Mouse (Mus musculus): ENCODE data around the gene Lclat1. TPM values are rescaled to one million over a fixed set of nuclear protein-coding genes. Genes with fewer than 3 reads are reported as not detected.

Lclat1 gene
- total and polyA plus RNA-seq, 3 experiments = 6.3 to 9.6 (median 7.0) TPM

GRCm38 (mm10) chr17:73164121-73164520 lies 56.3 kb downstream of the Lclat1 start:
- H3K4me3 ChIP-seq (replicated peaks in 1 of 3; ENCODE audit: low read depth in 2 of 3, low read length in 2 of 3, poor library complexity in 1 of 3) = peak overlapping the region in 1 of 3 experiments; percentile 48
- no peaks in the 10 kb centered on the region for H3K9me3 ChIP-seq (replicated peaks; ENCODE audit: low read length)
- dilution Hi-C loops (cut with MboI; ENCODE audit: extremely low pct_ligation_motif_present, extremely low pct_unique_long_range_greater_than_20kb, low sequenced_read_pairs) = no loop called here
- peaks cover 2 to 3% of the 10 kb centered on the region in 2 experiments for H3K36me3 ChIP-seq (replicated peaks in 1 of 2; ENCODE audit: control insufficient read depth in 1 of 2, insufficient read depth in 1 of 2, low read length in 1 of 2)
- no peak for DNase-seq (ENCODE audit: extremely low read depth)
- H3K9ac ChIP-seq (ENCODE audit: insufficient read depth, low read depth) = no peak overlapping the region
- H3K4me2 ChIP-seq (ENCODE audit: insufficient read depth, low read depth, poor library complexity, severe bottlenecking) = no peak overlapping the region
- H3K79me2 ChIP-seq (replicated peaks; ENCODE audit: control insufficient read depth, extremely low read depth, insufficient read depth, poor library complexity, severe bottlenecking) = no peaks in the 10 kb centered on the region
- in situ Hi-C loops (cut with MboI; ENCODE audit: low pct_ligation_motif_present, low pct_unique_long_range_greater_than_20kb, low sequenced_read_pairs) = no loop called here
- TF ChIP-seq CHD1 (IDR thresholded peaks at IDR 0.05; ENCODE audit: low read depth, low read length) (no peak), MAX (IDR thresholded peaks at IDR 0.05; ENCODE audit: low read length) (no peak)
- H3K27ac ChIP-seq (ENCODE audit: insufficient read depth, low read depth) = no peak overlapping the region
- peaks cover 12 to 32% of the 10 kb centered on the region in 2 experiments for H3K4me1 ChIP-seq (ENCODE audit: control insufficient read depth in 1 of 2, insufficient read depth in 2 of 2)
- H3K27me3 ChIP-seq (replicated peaks) = no peaks in the 10 kb centered on the region

GRCm38 (mm10) chr17:73169461-73169860 lies 61.7 kb downstream of the Lclat1 start:
- Histone ChIP-seq H3K27me3 (replicated peaks) (no peaks in the 10 kb centered on the region), H3K9ac (ENCODE audit: insufficient read depth, low read depth) (no peak overlapping the region), H3K4me1 (ENCODE audit: control insufficient read depth in 1 of 2, insufficient read depth in 2 of 2) (peaks cover 6 to 30% of the 10 kb centered on the region in 2 experiments; a peak in 3 of 4 replicates), H3K27ac (ENCODE audit: insufficient read depth, low read depth) (no peak overlapping the region), H3K9me3 (replicated peaks; ENCODE audit: low read length) (no peaks in the 10 kb centered on the region), H3K36me3 (replicated peaks in 1 of 2; ENCODE audit: control insufficient read depth in 1 of 2, insufficient read depth in 1 of 2, low read length in 1 of 2) (peaks cover 2 to 12% of the 10 kb centered on the region in 2 experiments), H3K4me2 (ENCODE audit: insufficient read depth, low read depth, poor library complexity, severe bottlenecking) (no peak overlapping the region), H3K4me3 (replicated peaks in 1 of 3; ENCODE audit: low read depth in 2 of 3, low read length in 2 of 3, poor library complexity in 1 of 3) (no peak overlapping the region), H3K79me2 (replicated peaks; ENCODE audit: control insufficient read depth, extremely low read depth, insufficient read depth, poor library complexity, severe bottlenecking) (no peaks in the 10 kb centered on the region)
- in situ Hi-C loops (cut with MboI; ENCODE audit: low pct_ligation_motif_present, low pct_unique_long_range_greater_than_20kb, low sequenced_read_pairs) (no loop called here), dilution Hi-C loops (cut with MboI; ENCODE audit: extremely low pct_ligation_motif_present, extremely low pct_unique_long_range_greater_than_20kb, low sequenced_read_pairs) (no loop called here)
- TF ChIP-seq MEF2A (IDR thresholded peaks at IDR 0.05; ENCODE audit: borderline replicate concordance, low read depth, low read length) (no peak), ZKSCAN1 (IDR thresholded peaks at IDR 0.05; ENCODE audit: borderline replicate concordance, low read depth, low read length) (no peak), CHD2 (IDR thresholded peaks at IDR 0.05; ENCODE audit: low read length) (no peak), USF1 (IDR thresholded peaks at IDR 0.05; ENCODE audit: low read depth, low read length) (no peak), MXI1 (IDR thresholded peaks at IDR 0.05; ENCODE audit: low read depth, low read length) (no peak), ZMIZ1 (IDR thresholded peaks at IDR 0.05; ENCODE audit: low read depth, low read length) (no peak), TBP (conservative IDR thresholded peaks at IDR 0.05; ENCODE audit: low read depth, low read length) (no peak), EP300 (IDR thresholded peaks at IDR 0.05; ENCODE audit: low read length) (no peak), POLR2A (IDR thresholded peaks at IDR 0.05; ENCODE audit: low read depth, low read length) (no peak), UBTF (IDR thresholded peaks at IDR 0.05; ENCODE audit: low read depth, low read length) (no peak), MAZ (IDR thresholded peaks at IDR 0.05; ENCODE audit: low read depth, low read length) (no peak), NRF1 (IDR thresholded peaks at IDR 0.05; ENCODE audit: low read depth, low read length) (no peak), MAFK (IDR thresholded peaks at IDR 0.05; ENCODE audit: insufficient replicate concordance, low read length) (no peak)
- DNase-seq (ENCODE audit: extremely low read depth) = no peak

GRCm38 (mm10) chr17:73170141-73170540 lies 62.4 kb downstream of the Lclat1 start:
- dilution Hi-C loops (cut with MboI; ENCODE audit: extremely low pct_ligation_motif_present, extremely low pct_unique_long_range_greater_than_20kb, low sequenced_read_pairs) = no loop called here
- no peaks in the 10 kb centered on the region for H3K9me3 ChIP-seq (replicated peaks; ENCODE audit: low read length)
- peaks cover 8 to 26% of the 10 kb centered on the region in 2 experiments; a peak in 3 of 4 replicates for H3K4me1 ChIP-seq (ENCODE audit: control insufficient read depth in 1 of 2, insufficient read depth in 2 of 2)
- no peak overlapping the region for H3K4me2 ChIP-seq (ENCODE audit: insufficient read depth, low read depth, poor library complexity, severe bottlenecking)
- no peak overlapping the region for H3K4me3 ChIP-seq (replicated peaks in 1 of 3; ENCODE audit: low read depth in 2 of 3, low read length in 2 of 3, poor library complexity in 1 of 3)
- TF ChIP-seq CTCF (conservative IDR thresholded peaks at IDR 0.05 in 1 of 2, IDR thresholded peaks at IDR 0.05 in 1 of 2; ENCODE audit: low read depth in 2 of 2, low read length in 2 of 2) (no peak), ZKSCAN1 (IDR thresholded peaks at IDR 0.05; ENCODE audit: borderline replicate concordance, low read depth, low read length) (no peak), RAD21 (IDR thresholded peaks at IDR 0.05; ENCODE audit: low read depth, low read length) (no peak), SIN3A (IDR thresholded peaks at IDR 0.05; ENCODE audit: low read length) (no peak), JUN (IDR thresholded peaks at IDR 0.05; ENCODE audit: insufficient read depth, low read depth, low read length) (no peak), NRF1 (IDR thresholded peaks at IDR 0.05; ENCODE audit: low read depth, low read length) (no peak), PAX5 (IDR thresholded peaks at IDR 0.05; ENCODE audit: low read length) (no peak), ZC3H11A (IDR thresholded peaks at IDR 0.05; ENCODE audit: low read depth, low read length) (no peak), KAT2A (IDR thresholded peaks at IDR 0.05; ENCODE audit: insufficient replicate concordance, low read length) (no peak)
- H3K79me2 ChIP-seq (replicated peaks; ENCODE audit: control insufficient read depth, extremely low read depth, insufficient read depth, poor library complexity, severe bottlenecking) = no peaks in the 10 kb centered on the region
- H3K9ac ChIP-seq (ENCODE audit: insufficient read depth, low read depth) = no peak overlapping the region
- in situ Hi-C loops (cut with MboI; ENCODE audit: low pct_ligation_motif_present, low pct_unique_long_range_greater_than_20kb, low sequenced_read_pairs) = no loop called here
- DNase-seq (ENCODE audit: extremely low read depth) = no peak
- no peaks in the 10 kb centered on the region for H3K27me3 ChIP-seq (replicated peaks)
- H3K36me3 ChIP-seq (replicated peaks in 1 of 2; ENCODE audit: control insufficient read depth in 1 of 2, insufficient read depth in 1 of 2, low read length in 1 of 2) = peaks cover 0 to 10% of the 10 kb centered on the region in 2 experiments
- no peak overlapping the region for H3K27ac ChIP-seq (ENCODE audit: insufficient read depth, low read depth)

Measured in CH12.LX (cell line).